Mouse (Mus musculus) lung, embryonic 14.5 days (tissue): ENCODE measurements around the gene Dmbx1. TPM values are rescaled to one million over a fixed set of nuclear protein-coding genes. Genes with fewer than 3 reads are reported as not detected.

ENCODE experiments used
- ATAC-seq: fragments of 200-750 bp; cut with Nextera tagmentation; 2 replicates; pipeline ENCODE4 v1.8.0; 2017; ENCODE audit warnings: mild to moderate bottlenecking, moderate TSS enrichment, moderate library complexity; ENCODE audit not compliant: insufficient read depth
- DNase-seq: peaks from one replicate; pipeline ENCODE4 v3.0.0-alpha.2; 2015
- H3K27ac ChIP-seq: fragments of 300-500 bp; sonication (generic); 2 replicates; pipeline ENCODE4 v1.5.1; 2014; ENCODE audit warnings: low read depth, mild to moderate bottlenecking, moderate library complexity
- H3K27me3 ChIP-seq: fragments of 300-500 bp; sonication (generic); 2 replicates; pipeline ENCODE4 v1.6.1; 2014; ENCODE audit warnings: low read length, control low read depth; ENCODE audit not compliant: insufficient read depth
- H3K36me3 ChIP-seq: fragments of 300-500 bp; sonication (generic); 2 replicates; pipeline ENCODE4 v1.6.1; 2014; ENCODE audit warnings: control low read depth; ENCODE audit not compliant: insufficient read depth
- H3K4me1 ChIP-seq: fragments of 300-500 bp; sonication (generic); 2 replicates; pipeline ENCODE4 v1.6.1; 2014; ENCODE audit warnings: antibody characterized with exemption, control low read depth; ENCODE audit not compliant: insufficient read depth
- H3K4me2 ChIP-seq: fragments of 300-500 bp; sonication (generic); 2 replicates; pipeline ENCODE4 v1.6.1; 2014; ENCODE audit warnings: mild to moderate bottlenecking
- H3K4me3 ChIP-seq: fragments of 300-500 bp; sonication (generic); 2 replicates; pipeline ENCODE4 v1.5.1; 2014; ENCODE audit warnings: low read depth, low read length
- H3K9ac ChIP-seq: fragments of 300-500 bp; sonication (generic); 2 replicates; pipeline ENCODE4 v1.6.1; 2014
- H3K9me3 ChIP-seq: fragments of 300-500 bp; sonication (generic); 2 replicates; pipeline ENCODE4 v1.6.1; 2016; ENCODE audit warnings: low read depth, low read length, control low read depth
- CTCF ChIP-seq: IDR thresholded peaks from 2 replicates; pipeline ENCODE4 v1.5.1; 2016; ENCODE audit warnings: antibody characterized with exemption, low read depth
- WGBS: fragments of 180-500 bp; shearing (Covaris S2); extraction: QIAGEN DNeasy Blood & Tissue Kit; methylation state at CpG from one replicate; pipeline ENCODE4 v1.1.7; 2014; 5-methylcytosine and 5-hydroxymethylcytosine counted together
- polyA plus RNA-seq: library from polyadenylated mRNA; unstranded; fragments of >200 nt; fragmentation: Nextera tagmentation; extraction: Ambion mirVana; gene quantifications from 2 replicates; pipeline ENCODE4 v1.2.1, GENCODE M21; 2014

Dmbx1 gene
- polyA plus RNA-seq, 1 experiment from 2014 or later: not detected

GRCm38 (mm10) chr4:115979437-115979836 is 39.7 kb upstream of the Dmbx1 start:
- Histone ChIP-seq H3K4me1 (no peaks in the 10 kb centered on the region), H3K9ac (peak overlapping the region; percentile 38; the same call in 1 of the 2 replicates), H3K4me2 (peak overlapping the region; percentile 54), H3K9me3 (no peaks in the 10 kb centered on the region), H3K27ac (no peak overlapping the region), H3K4me3 (peak overlapping the region; percentile 27), H3K27me3 (peaks cover 53% of the 10 kb centered on the region), H3K36me3 (no peaks in the 10 kb centered on the region)
- WGBS: under 1% methylated on average over 38 of the region's 39 CpGs
- DNase-seq: peak; percentile 23
- TF ChIP-seq CTCF: no peak
- no peak for ATAC-seq

DNA sequence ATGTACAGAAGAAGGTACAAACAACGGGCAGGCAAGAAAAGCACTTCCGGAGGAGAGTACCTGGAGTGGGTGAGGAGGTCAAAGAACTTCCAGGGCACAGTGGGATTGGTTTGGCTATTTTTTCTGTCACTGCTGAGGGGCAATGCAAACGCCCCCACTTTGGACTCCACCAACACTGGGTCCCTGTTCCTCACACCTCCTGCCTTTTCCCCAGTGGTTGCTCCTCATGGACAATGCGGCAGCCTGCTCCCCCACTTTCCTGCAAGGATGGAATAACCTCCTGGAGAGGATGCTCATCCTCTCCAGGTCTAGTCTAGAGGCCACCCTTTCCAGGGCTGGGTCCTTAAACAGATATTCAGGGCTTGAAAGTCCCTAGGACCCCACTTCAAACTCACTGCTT is 39.2 kb upstream of the Dmbx1 start:
- Histone ChIP-seq H3K4me2 (no peak overlapping the region), H3K27me3 (peaks cover 53% of the 10 kb centered on the region), H3K4me1 (no peaks in the 10 kb centered on the region), H3K36me3 (no peaks in the 10 kb centered on the region), H3K9ac (no peak overlapping the region), H3K27ac (no peak overlapping the region), H3K9me3 (no peaks in the 10 kb centered on the region), H3K4me3 (peak overlapping the region; percentile 27; the same call in 1 of the 2 replicates)
- no peak for ATAC-seq
- 12% methylated on average over 4 of the region's 4 CpGs for WGBS
- TF ChIP-seq CTCF: no peak
- no peak for DNase-seq

DNA sequence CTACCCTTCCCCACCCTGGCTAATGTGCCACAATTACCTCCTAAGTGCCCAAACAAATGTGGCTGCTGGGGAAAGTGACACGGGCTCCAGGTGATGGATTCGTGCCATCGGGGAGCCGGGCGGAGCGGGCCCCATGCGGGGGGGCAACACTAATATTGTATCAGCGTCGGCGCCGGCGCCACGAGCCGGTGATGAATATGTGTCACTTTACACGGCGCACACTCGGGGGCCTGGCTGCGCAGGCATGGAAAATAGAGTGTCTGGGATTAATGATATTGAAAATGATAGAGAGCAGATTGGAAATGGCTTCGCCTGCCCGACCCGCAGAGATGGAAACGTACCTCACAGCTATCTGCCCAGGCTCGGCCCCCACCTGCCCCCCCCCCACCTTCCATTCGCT is 32.8 kb upstream of the Dmbx1 start:
- no peak overlapping the region for H3K4me3 ChIP-seq
- no peak overlapping the region for H3K4me2 ChIP-seq
- ATAC-seq (no peak), DNase-seq (no peak)
- H3K27ac ChIP-seq: no peak overlapping the region
- H3K9ac ChIP-seq: no peak overlapping the region
- no peaks in the 10 kb centered on the region for H3K36me3 ChIP-seq
- H3K4me1 ChIP-seq: no peaks in the 10 kb centered on the region
- no peak for TF ChIP-seq CTCF
- H3K9me3 ChIP-seq: no peaks in the 10 kb centered on the region
- H3K27me3 ChIP-seq: peaks cover 37% of the 10 kb centered on the region
- 36% methylated on average over 24 of the region's 24 CpGs for WGBS

GRCm38 (mm10) chr4:115964446-115964845 is 24.7 kb upstream of the Dmbx1 start:
- no peaks in the 10 kb centered on the region for H3K9me3 ChIP-seq
- peaks cover 68% of the 10 kb centered on the region for H3K27me3 ChIP-seq
- H3K4me2 ChIP-seq: no peak overlapping the region
- no peak overlapping the region for H3K4me3 ChIP-seq
- TF ChIP-seq CTCF: no peak
- no peak overlapping the region for H3K9ac ChIP-seq
- peak; percentile 72 for DNase-seq
- H3K27ac ChIP-seq: no peak overlapping the region
- no peaks in the 10 kb centered on the region for H3K4me1 ChIP-seq
- H3K36me3 ChIP-seq: no peaks in the 10 kb centered on the region
- 15% methylated on average over 5 of the region's 5 CpGs for WGBS
- 0 out of 2 replicates have a peak, but pooled peaks have one; percentile 19 for ATAC-seq

- DNase-seq: no peak
- peaks cover 65% of the 10 kb centered on the region for H3K27me3 ChIP-seq
Observed at GRCm38 (mm10) chr4:115963751-115964150, 24.0 kb upstream of the Dmbx1 start.

GRCm38 (mm10) chr4:115962671-115963412 is 23.1 kb upstream of the Dmbx1 start:
- ATAC-seq (peak; percentile 82), DNase-seq (peak; percentile 87)

More at GRCm38 (mm10) chr4:115963751-115964150, 24.0 kb upstream of the Dmbx1 start:
- no peak overlapping the region for H3K9ac ChIP-seq
- no peaks in the 10 kb centered on the region for H3K4me1 ChIP-seq
- TF ChIP-seq CTCF: no peak
- no peak for ATAC-seq
- H3K4me3 ChIP-seq: peak overlapping the region; percentile 59; the same call in 1 of the 2 replicates
- H3K36me3 ChIP-seq: no peaks in the 10 kb centered on the region
- H3K27ac ChIP-seq: no peak overlapping the region
- WGBS: 24% methylated on average over 6 of the region's 6 CpGs
- no peaks in the 10 kb centered on the region for H3K9me3 ChIP-seq
- peak overlapping the region; percentile 93 for H3K4me2 ChIP-seq

DNA sequence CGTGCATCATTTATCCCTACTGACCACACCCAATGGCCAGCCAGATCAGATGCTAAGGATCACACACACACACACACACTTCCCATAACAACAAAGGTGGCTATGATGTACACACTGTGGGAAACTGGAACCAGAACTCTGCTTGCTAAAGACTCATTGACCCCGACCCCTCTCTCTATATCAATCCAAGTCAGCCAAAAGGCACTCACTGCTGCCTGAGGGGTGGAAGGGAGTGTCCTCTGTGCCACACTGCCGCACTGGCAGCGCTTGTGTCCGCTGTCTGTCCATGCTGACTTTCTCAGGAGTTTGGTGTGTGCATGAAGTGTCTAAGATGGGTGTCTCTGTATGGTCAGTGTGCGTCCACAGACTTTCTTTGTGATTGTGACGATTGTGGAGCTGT is 22.3 kb upstream of the Dmbx1 start:
- no peak; the same call in 1 of the 2 replicates for ATAC-seq

More at GRCm38 (mm10) chr4:115962671-115963412, 23.1 kb upstream of the Dmbx1 start:
- WGBS: under 1% methylated on average over 79 of the region's 79 CpGs
- H3K4me3 ChIP-seq: peak overlapping the region; percentile 59
- no peak overlapping the region for H3K27ac ChIP-seq
- peak overlapping the region; percentile 69 for H3K9ac ChIP-seq
- no peaks in the 10 kb centered on the region for H3K36me3 ChIP-seq
- peaks cover 65% of the 10 kb centered on the region for H3K27me3 ChIP-seq
- peak overlapping the region; percentile 93 for H3K4me2 ChIP-seq
- H3K4me1 ChIP-seq: no peaks in the 10 kb centered on the region
- TF ChIP-seq CTCF: no peak; the same call in 1 of the 2 replicates
- no peaks in the 10 kb centered on the region for H3K9me3 ChIP-seq

More for the DNA sequence above, 22.3 kb upstream of the Dmbx1 start:
- DNase-seq: no peak
- Histone ChIP-seq H3K4me3 (no peak overlapping the region; the same call in 1 of the 2 replicates), H3K27me3 (peaks cover 65% of the 10 kb centered on the region), H3K9me3 (no peaks in the 10 kb centered on the region), H3K4me1 (no peaks in the 10 kb centered on the region), H3K36me3 (no peaks in the 10 kb centered on the region), H3K4me2 (peak overlapping the region; percentile 93; the same call in 1 of the 2 replicates), H3K9ac (no peak overlapping the region), H3K27ac (no peak overlapping the region)
- WGBS: 9% methylated on average over 7 of the region's 7 CpGs
- TF ChIP-seq CTCF: no peak
